Mouse (Mus musculus) embryonic facial prominence, embryonic 12.5 days (tissue): ENCODE data around the gene Btbd9. TPM values are rescaled to one million over a fixed set of nuclear protein-coding genes. Genes with fewer than 3 reads are reported as not detected.
"Not testable (repeated sequence)": the region's sequence is repeated elsewhere in the genome, so short reads cannot be mapped to it uniquely, and the experiment has no call there.

ENCODE experiments used
- ATAC-seq: fragments of 200-750 bp; cut with Nextera tagmentation; 2 replicates; pipeline ENCODE4 v1.8.0; 2017; ENCODE audit not compliant: insufficient number of reproducible peaks, insufficient read depth, low FRiP score, low TSS enrichment
- H3K27ac ChIP-seq: fragments of 300-500 bp; sonication (generic); 2 replicates; pipeline ENCODE4 v1.5.1; 2016; ENCODE audit warnings: mild to moderate bottlenecking
- H3K27me3 ChIP-seq: fragments of 300-500 bp; sonication (generic); 2 replicates; pipeline ENCODE4 v1.6.1; 2016; ENCODE audit warnings: mild to moderate bottlenecking, moderate library complexity
- H3K36me3 ChIP-seq: fragments of 300-500 bp; sonication (generic); 2 replicates; pipeline ENCODE4 v1.6.1; 2016; ENCODE audit warnings: mild to moderate bottlenecking
- H3K4me1 ChIP-seq: fragments of 300-500 bp; sonication (generic); 2 replicates; pipeline ENCODE4 v1.6.1; 2016
- H3K4me2 ChIP-seq: fragments of 300-500 bp; sonication (generic); replicated peaks from 2 replicates; pipeline ENCODE4 v1.6.1; 2016; ENCODE audit warnings: mild to moderate bottlenecking, moderate library complexity
- H3K4me3 ChIP-seq: fragments of 300-500 bp; sonication (generic); 2 replicates; pipeline ENCODE4 v1.5.1; 2016; ENCODE audit warnings: mild to moderate bottlenecking
- H3K9ac ChIP-seq: fragments of 300-500 bp; sonication (generic); 2 replicates; pipeline ENCODE4 v1.6.1; 2016; ENCODE audit warnings: mild to moderate bottlenecking, moderate library complexity
- H3K9me3 ChIP-seq: fragments of 300-500 bp; sonication (generic); 2 replicates; pipeline ENCODE4 v1.6.1; 2016; ENCODE audit warnings: mild to moderate bottlenecking, moderate library complexity
- WGBS: fragments of 180-500 bp; shearing (Covaris S2); methylation state at CpG from one replicate; pipeline ENCODE4 v1.1.7; 2016; 5-methylcytosine and 5-hydroxymethylcytosine counted together
- polyA plus RNA-seq: library from polyadenylated mRNA; unstranded; fragments of >200 nt; fragmentation: Nextera tagmentation; extraction: Ambion mirVana; gene quantifications from 2 replicates; pipeline ENCODE4 v1.2.1, GENCODE M21; 2016

Btbd9 gene
- polyA plus RNA-seq, 1 experiment from 2014 or later, result 71.6 TPM

DNA sequence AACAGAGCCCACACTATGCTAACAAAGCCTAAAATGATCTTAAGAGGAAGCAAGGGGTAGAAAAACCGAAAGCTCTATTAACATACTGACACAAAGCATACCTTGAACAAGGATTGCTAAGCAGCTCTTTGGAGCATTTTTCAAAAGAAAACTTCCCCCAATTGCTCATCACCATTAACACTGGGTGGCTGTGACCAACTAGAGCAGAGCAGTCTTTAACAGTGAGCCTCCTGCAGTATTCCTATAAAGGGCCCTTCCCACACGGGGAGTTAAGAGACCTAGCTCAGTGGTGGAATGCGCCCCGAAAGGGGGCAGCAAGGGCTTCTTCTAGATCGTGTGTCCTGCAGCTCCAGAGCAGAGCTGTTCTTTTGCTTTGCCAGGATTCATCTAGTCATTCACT is 69.4 kb downstream of the Btbd9 start:
- Histone ChIP-seq H3K27me3 (no peaks in the 10 kb centered on the region), H3K9me3 (no peaks in the 10 kb centered on the region)
- ATAC-seq, result no peak

GRCm38 (mm10) chr17:30499541-30499940 is 76.7 kb downstream of the Btbd9 start:
- not testable (repeated sequence) for ATAC-seq, H3K27ac ChIP-seq, H3K27me3 ChIP-seq, H3K9me3 ChIP-seq, H3K4me2 ChIP-seq, H3K36me3 ChIP-seq, H3K9ac ChIP-seq, H3K4me3 ChIP-seq
- WGBS, result 97% methylated on average over 11 of the region's 11 CpGs
- H3K4me1 ChIP-seq, result peaks cover 15% of the 10 kb centered on the region; the same call in 1 of the 2 replicates

More for the DNA sequence above, 69.4 kb downstream of the Btbd9 start:
- H3K27ac ChIP-seq, result no peak overlapping the region
- 0 out of 2 replicates have a peak, but pooled peaks cover 3% of the 10 kb centered on the region for H3K36me3 ChIP-seq
- H3K4me3 ChIP-seq, result no peak overlapping the region
- no peak overlapping the region for H3K9ac ChIP-seq
- peaks cover 4% of the 10 kb centered on the region; the same call in 1 of the 2 replicates for H3K4me1 ChIP-seq
- WGBS, result 53% methylated on average over 5 of the region's 5 CpGs
- no peak overlapping the region for H3K4me2 ChIP-seq

DNA sequence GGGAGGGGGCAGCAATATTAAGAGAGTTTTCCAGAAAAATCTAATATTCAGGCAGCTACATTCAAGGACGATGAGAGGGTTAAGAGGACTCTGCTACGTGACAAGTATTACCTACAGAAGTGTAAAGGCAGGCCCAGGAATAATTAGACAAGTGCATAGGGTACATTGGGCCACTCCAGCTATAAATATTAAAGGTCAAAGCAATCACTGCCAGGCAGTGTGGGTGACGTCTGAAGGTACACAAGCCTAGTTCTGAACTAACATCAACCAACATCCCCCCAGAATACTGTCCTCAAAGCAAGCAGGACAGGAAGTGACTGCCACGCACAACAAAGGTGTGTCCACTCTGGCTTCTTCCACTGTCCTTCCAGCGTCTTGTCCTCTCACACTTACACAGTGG is 77.5 kb downstream of the Btbd9 start:
- no peak for ATAC-seq
- no peak overlapping the region for H3K4me3 ChIP-seq

DNA sequence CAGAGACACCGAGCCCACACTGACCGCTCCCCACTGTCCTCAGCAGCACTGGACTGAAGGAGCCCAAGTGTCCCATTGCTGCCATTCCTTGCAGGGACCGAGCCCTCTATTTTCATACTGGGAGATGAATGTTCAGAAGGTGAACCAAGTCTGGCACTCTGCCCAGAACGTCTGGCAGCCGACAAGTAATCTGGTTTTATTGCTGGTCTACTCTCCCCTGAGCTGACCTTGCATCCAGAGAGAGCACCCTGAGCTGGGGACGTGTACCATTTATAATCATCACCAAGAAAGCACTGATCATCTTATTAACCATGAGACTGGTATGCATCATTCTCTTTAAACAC is 77.9 kb downstream of the Btbd9 start:
- Histone ChIP-seq H3K4me1 (peaks cover 15% of the 10 kb centered on the region; the same call in 1 of the 2 replicates), H3K9me3 (no peaks in the 10 kb centered on the region), H3K4me2 (no peak overlapping the region), H3K9ac (no peak overlapping the region), H3K27ac (no peak overlapping the region), H3K27me3 (no peaks in the 10 kb centered on the region), H3K4me3 (no peak overlapping the region), H3K36me3 (0 out of 2 replicates have a peak, but pooled peaks cover 2% of the 10 kb centered on the region)
- ATAC-seq, result no peak
- WGBS, result 56% methylated on average over 6 of the region's 6 CpGs

More for the DNA sequence above, 77.5 kb downstream of the Btbd9 start:
- 88% methylated on average over 5 of the region's 5 CpGs for WGBS
- Histone ChIP-seq H3K4me2 (no peak overlapping the region), H3K4me1 (peaks cover 15% of the 10 kb centered on the region; the same call in 1 of the 2 replicates), H3K9me3 (no peaks in the 10 kb centered on the region), H3K27ac (no peak overlapping the region), H3K9ac (no peak overlapping the region), H3K36me3 (0 out of 2 replicates have a peak, but pooled peaks cover 2% of the 10 kb centered on the region), H3K27me3 (no peaks in the 10 kb centered on the region)

DNA sequence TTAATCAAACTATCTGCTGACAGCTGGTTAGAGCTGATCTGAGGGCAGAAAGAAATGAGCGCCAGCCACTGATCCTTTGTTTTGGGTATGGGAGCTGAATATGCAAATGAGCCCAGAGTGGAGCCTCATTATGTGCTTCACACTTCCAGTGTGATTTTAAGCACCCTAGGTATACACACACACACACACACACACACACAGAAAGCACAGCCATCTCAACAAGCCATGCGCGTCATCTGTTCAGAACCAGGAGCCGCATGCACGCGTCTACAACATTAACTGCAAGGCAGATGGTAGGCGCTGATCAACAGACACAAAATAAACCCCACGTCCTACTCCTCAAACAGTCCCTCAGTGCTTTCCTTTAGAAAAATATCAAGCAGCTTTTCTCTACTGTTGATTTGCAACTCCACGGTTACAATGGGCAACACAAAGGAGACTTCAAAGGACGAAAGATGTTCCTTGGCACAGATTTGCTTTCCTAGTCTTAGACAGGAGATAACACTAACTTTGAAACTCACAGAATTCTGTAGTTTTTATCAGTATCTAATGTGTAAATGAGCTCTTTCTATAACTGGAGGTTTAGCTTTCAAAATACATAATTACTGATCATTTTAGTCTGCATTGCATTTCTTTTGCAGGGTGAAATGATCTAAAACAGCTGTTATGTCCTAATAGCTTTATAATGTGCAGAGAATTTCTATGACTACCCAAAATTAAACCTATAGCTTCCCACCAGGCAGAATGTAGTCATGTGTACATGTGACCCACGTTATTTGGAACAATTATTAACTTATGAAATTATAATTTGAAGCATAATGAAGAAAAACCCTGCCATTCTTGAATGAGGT is 78.5 kb downstream of the Btbd9 start:
- Histone ChIP-seq H3K27me3 (no peaks in the 10 kb centered on the region), H3K4me1 (peaks cover 15% of the 10 kb centered on the region; the same call in 1 of the 2 replicates)
- no peak for ATAC-seq

DNA sequence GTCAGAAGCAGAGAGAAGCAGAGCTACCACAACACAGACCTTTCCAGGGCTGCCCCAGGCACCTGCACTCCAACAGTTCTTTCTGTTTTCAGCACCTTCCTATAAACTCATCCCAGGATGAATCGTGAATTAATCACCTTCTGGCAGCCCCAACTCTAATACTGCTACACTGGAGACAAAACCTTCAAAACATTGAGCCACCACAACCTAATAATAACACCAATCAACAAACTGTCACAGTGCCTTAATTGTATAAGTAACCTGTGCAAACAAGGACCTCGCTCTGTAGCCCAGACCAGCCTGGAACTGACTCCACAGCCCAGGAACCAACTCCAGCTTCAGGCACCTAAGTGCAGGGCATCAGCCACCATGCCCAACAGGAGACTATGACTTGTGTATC is 80.7 kb downstream of the Btbd9 start:
- WGBS, result 92% methylated on average over 2 of the region's 2 CpGs
- H3K36me3 ChIP-seq, result 0 out of 2 replicates have a peak, but pooled peaks cover 2% of the 10 kb centered on the region
- ATAC-seq, result no peak
- H3K9me3 ChIP-seq, result no peaks in the 10 kb centered on the region
- H3K9ac ChIP-seq, result no peak overlapping the region
- H3K4me2 ChIP-seq, result no peak overlapping the region
- no peak overlapping the region for H3K27ac ChIP-seq
- H3K4me1 ChIP-seq, result peaks cover 15% of the 10 kb centered on the region; the same call in 1 of the 2 replicates
- H3K4me3 ChIP-seq, result no peak overlapping the region
- H3K27me3 ChIP-seq, result no peaks in the 10 kb centered on the region

More for the DNA sequence above, 78.5 kb downstream of the Btbd9 start:
- WGBS, result 70% methylated on average over 11 of the region's 11 CpGs
- Histone ChIP-seq H3K4me2 (no peak overlapping the region), H3K9me3 (no peaks in the 10 kb centered on the region), H3K36me3 (0 out of 2 replicates have a peak, but pooled peaks cover 2% of the 10 kb centered on the region), H3K9ac (no peak overlapping the region), H3K4me3 (no peak overlapping the region), H3K27ac (no peak overlapping the region)

GRCm38 (mm10) chr17:30495154-30495553 is 81.1 kb downstream of the Btbd9 start:
- no peak overlapping the region for H3K4me3 ChIP-seq
- no peak overlapping the region for H3K27ac ChIP-seq
- 93% methylated on average over 2 of the region's 2 CpGs for WGBS
- no peak for ATAC-seq
- H3K36me3 ChIP-seq, result 0 out of 2 replicates have a peak, but pooled peaks cover 2% of the 10 kb centered on the region
- H3K9ac ChIP-seq, result no peak overlapping the region
- H3K4me1 ChIP-seq, result peaks cover 15% of the 10 kb centered on the region; the same call in 1 of the 2 replicates
- H3K27me3 ChIP-seq, result no peaks in the 10 kb centered on the region
- no peaks in the 10 kb centered on the region for H3K9me3 ChIP-seq
- H3K4me2 ChIP-seq, result no peak overlapping the region

- Histone ChIP-seq H3K9me3 (no peaks in the 10 kb centered on the region), H3K27ac (no peak overlapping the region), H3K4me1 (peaks cover 8% of the 10 kb centered on the region; the same call in 1 of the 2 replicates), H3K4me2 (no peak overlapping the region), H3K36me3 (no peaks in the 10 kb centered on the region), H3K4me3 (no peak overlapping the region), H3K27me3 (no peaks in the 10 kb centered on the region), H3K9ac (no peak overlapping the region)
- WGBS, result 93% methylated on average over 6 of the region's 6 CpGs
- ATAC-seq, result no peak
Measured at GRCm38 (mm10) chr17:30493481-30493880, 82.8 kb downstream of the Btbd9 start.

- WGBS, result 97% methylated on average over 5 of the region's 5 CpGs
- Histone ChIP-seq H3K36me3 (no peaks in the 10 kb centered on the region), H3K9me3 (no peaks in the 10 kb centered on the region), H3K9ac (no peak overlapping the region), H3K27ac (no peak overlapping the region), H3K4me3 (no peak overlapping the region), H3K4me2 (no peak overlapping the region), H3K27me3 (no peaks in the 10 kb centered on the region), H3K4me1 (no peaks in the 10 kb centered on the region)
- no peak for ATAC-seq
Measured at GRCm38 (mm10) chr17:30492191-30492590, 84.1 kb downstream of the Btbd9 start.

GRCm38 (mm10) chr17:30491601-30492000 is 84.7 kb downstream of the Btbd9 start:
- Histone ChIP-seq H3K36me3 (no peaks in the 10 kb centered on the region), H3K27me3 (no peaks in the 10 kb centered on the region), H3K27ac (no peak overlapping the region), H3K4me1 (no peaks in the 10 kb centered on the region), H3K9ac (no peak overlapping the region), H3K4me2 (no peak overlapping the region), H3K9me3 (no peaks in the 10 kb centered on the region), H3K4me3 (no peak overlapping the region)
- no peak for ATAC-seq
- 96% methylated on average over 8 of the region's 8 CpGs for WGBS

- no peak overlapping the region for H3K4me3 ChIP-seq
- H3K9ac ChIP-seq, result no peak overlapping the region
- no peaks in the 10 kb centered on the region for H3K27me3 ChIP-seq
- H3K36me3 ChIP-seq, result no peaks in the 10 kb centered on the region
- no peaks in the 10 kb centered on the region for H3K9me3 ChIP-seq
- no peak overlapping the region for H3K27ac ChIP-seq
- no peak overlapping the region for H3K4me2 ChIP-seq
- no peak for ATAC-seq
- 86% methylated on average over 7 of the region's 7 CpGs for WGBS
- H3K4me1 ChIP-seq, result no peaks in the 10 kb centered on the region
Measured at GRCm38 (mm10) chr17:30490601-30491000, 85.7 kb downstream of the Btbd9 start.

GRCm38 (mm10) chr17:30490086-30490485 is 86.2 kb downstream of the Btbd9 start:
- Histone ChIP-seq H3K9ac (no peak overlapping the region), H3K4me1 (no peaks in the 10 kb centered on the region), H3K27me3 (no peaks in the 10 kb centered on the region), H3K36me3 (no peaks in the 10 kb centered on the region), H3K4me3 (no peak overlapping the region), H3K9me3 (no peaks in the 10 kb centered on the region), H3K27ac (no peak overlapping the region), H3K4me2 (no peak overlapping the region)
- 89% methylated on average over 5 of the region's 5 CpGs for WGBS
- no peak for ATAC-seq
